Mouse (Mus musculus) left cerebral cortex, postnatal 10 days (tissue): ENCODE results near the gene Lpgat1. TPM values are rescaled to one million over a fixed set of nuclear protein-coding genes. Genes with fewer than 3 reads are reported as not detected.

Experiments used
- DNase-seq, 2 experiments: peaks; one replicate each; pipeline ENCODE4 v3.0.0; 2021 to 2022; ENCODE audit warnings: low spot score in 2 of 2, mixed read lengths in 1 of 2; ENCODE audit errors: extremely low spot score in 1 of 2
- intact Hi-C: fragments of 180-260 bp; cut with DNase I; formaldehyde crosslinking; loops from one replicate; pipeline ENCODE4 v1.15.1; 2025
- total RNA-seq, 2 experiments: library from RNA; stranded (reverse); gene quantifications; 2 replicates each; pipeline ENCODE4 v1.2.3; 2021

Gene Lpgat1
- total RNA-seq, 2 experiments from 2014 or later: 125 to 127 TPM

GRCm38 (mm10) chr1:191821326-191822091 lies 103.9 kb downstream of the Lpgat1 start, which contains the start of gene Nek2:
Gene Nek2, plus strand, starts transcription at chr1:191821444.
- DNase-seq: peak; percentile 98
- intact Hi-C loops: no loop called here

DNA sequence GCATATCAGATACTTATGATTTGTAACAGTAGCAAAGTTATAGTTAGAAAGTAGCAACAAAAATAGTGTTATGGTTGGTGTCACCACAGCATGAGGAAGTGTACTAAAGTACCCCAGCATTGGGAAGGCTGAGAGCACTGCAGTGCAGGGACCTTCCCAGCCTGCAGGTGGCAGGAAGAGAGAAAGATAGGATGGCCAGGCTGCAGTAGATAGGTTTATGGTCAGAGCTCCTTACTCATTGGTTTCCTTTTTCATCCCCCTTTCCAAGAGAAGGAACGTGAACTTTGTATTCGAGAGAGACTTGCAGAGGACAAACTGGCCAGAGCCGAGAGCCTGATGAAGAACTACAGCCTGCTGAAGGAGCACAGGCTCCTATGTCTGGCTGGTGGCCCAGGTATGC lies 111.5 kb downstream of the Lpgat1 start:
- no peak for DNase-seq
- intact Hi-C loops: no loop called here

DNA sequence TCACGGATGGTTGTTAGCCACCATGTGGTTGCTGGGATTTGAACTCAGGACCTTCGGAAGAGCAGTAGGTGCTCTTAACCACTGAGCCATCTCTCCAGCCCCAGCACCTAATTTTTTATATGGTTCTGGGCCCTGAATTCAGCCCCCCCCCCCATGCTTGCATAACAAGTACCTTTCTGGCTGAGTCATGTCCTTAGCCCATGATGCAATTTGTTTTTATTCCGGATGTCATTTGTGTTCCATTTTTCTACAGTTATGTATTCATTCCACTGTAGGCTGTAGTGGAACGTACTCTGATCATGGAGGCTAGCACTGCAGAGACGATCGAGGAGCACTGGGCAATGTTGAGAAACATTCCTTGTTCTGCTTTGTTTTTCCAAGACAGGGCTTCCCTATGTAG lies 115.8 kb downstream of the Lpgat1 start:
- no peak for DNase-seq
- intact Hi-C loops: no loop called here

Other genes starting within 250 kb of the Lpgat1 start
- gene Dtl, start 142.3 kb upstream of the Lpgat1 start, total RNA-seq: 1 to 10 TPM; 4.3 to 4.7 TPM
- gene Ints7, start 142.2 kb upstream of the Lpgat1 start, total RNA-seq: 10 to 100 TPM; 33.1 to 35.2 TPM
- 1 to 10 TPM; 3.6 TPM for gene Nek2, start 103.6 kb downstream of the Lpgat1 start, total RNA-seq
- gene Slc30a1, start 188.9 kb downstream of the Lpgat1 start, total RNA-seq: 10 to 100 TPM; 26.8 to 29.0 TPM